ENCODE assay signal across 1 mouse cellular context in the genomic region with DNA sequence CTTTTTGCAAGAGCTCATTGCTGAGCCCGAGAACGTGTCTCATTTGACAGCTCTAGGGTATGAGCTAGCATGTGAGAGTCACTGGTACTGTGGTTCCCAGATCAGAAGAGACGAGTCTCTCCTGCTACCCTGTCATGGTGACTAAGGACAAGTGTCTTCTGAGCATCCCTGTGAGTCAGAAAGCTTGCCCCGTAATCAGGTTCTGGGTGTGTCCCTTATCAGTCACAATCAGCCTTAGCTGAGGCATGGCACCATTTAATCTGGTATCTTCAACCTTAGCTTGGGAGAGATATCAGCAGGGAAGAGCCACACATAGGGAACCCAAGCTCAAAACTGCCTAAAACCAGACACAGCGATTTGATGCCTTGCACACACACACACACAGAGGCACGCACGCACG.
A peak's percentile ranks its signal among the peaks of the same experiment; 100 is the strongest.
TF ChIP-seq lines count a peak whose summit lies in the region.

No protein-coding gene starts in this region.

TF ChIP-seq in MEL, 35 proteins besides CTCF, POLR2A, EP300 and RAD21 (continued from another document):
- TF ChIP-seq NRF1 (IDR thresholded peaks at IDR 0.05; ENCODE audit: insufficient read depth, low read depth, low read length, poor library complexity, severe bottlenecking) (0 out of 2 replicates have a peak, but pooled peaks have one; percentile 8), ZMIZ1 (IDR thresholded peaks at IDR 0.05; ENCODE audit: low read depth, low read length) (peak; percentile 86), MAZ (IDR thresholded peaks at IDR 0.05; ENCODE audit: low read depth, low read length) (no peak), CHD1 (IDR thresholded peaks at IDR 0.05; ENCODE audit: low read depth, low read length) (peak; percentile 70; the same call in 1 of the 2 replicates), MAX (IDR thresholded peaks at IDR 0.05; ENCODE audit: low read length) (peak; percentile 62), ETS1 (IDR thresholded peaks at IDR 0.05; ENCODE audit: low read depth, low read length) (peak; percentile 88), BHLHE40 (IDR thresholded peaks at IDR 0.05; ENCODE audit: borderline replicate concordance, low read depth, low read length) (peak; percentile 65; the same call in 1 of the 2 replicates), TAL1 (IDR thresholded peaks at IDR 0.05; ENCODE audit: low read length) (0 out of 2 replicates have a peak, but pooled peaks have one; percentile 21), CHD2 (IDR thresholded peaks at IDR 0.05; ENCODE audit: low read length) (no peak), USF2 (IDR thresholded peaks at IDR 0.05; ENCODE audit: borderline replicate concordance in 1 of 2, insufficient read depth in 1 of 2, low read depth in 1 of 2, low read length in 2 of 2) (no peak), KAT2A (conservative IDR thresholded peaks at IDR 0.05; ENCODE audit: low read depth, low read length) (0 out of 2 replicates have a peak, but pooled peaks have one; percentile 27), MYB (IDR thresholded peaks at IDR 0.05; ENCODE audit: low read depth, low read length) (peak; percentile 59; the same call in 1 of the 2 replicates), POLR2AphosphoS5 (IDR thresholded peaks at IDR 0.05; ENCODE audit: borderline replicate concordance, low read depth, low read length) (no peak), GABPA (IDR thresholded peaks at IDR 0.05; ENCODE audit: low read depth, low read length) (peak; percentile 95), MAFK (IDR thresholded peaks at IDR 0.05; ENCODE audit: borderline replicate concordance, low read depth, low read length) (peak; percentile 66), POLR2AphosphoS2 (IDR thresholded peaks at IDR 0.05; ENCODE audit: low read length) (no peak)
TF ChIP-seq in MEL: peak in this region for 22.
